Mouse (Mus musculus) liver, embryonic 14.5 days (tissue): Measurements from ENCODE around the gene Naglu.

Experiments
- CTCF ChIP-seq: IDR thresholded peaks from 2 replicates; pipeline ENCODE4 v1.5.1; 2016; ENCODE audit warnings: antibody characterized with exemption, low read depth, control low read depth
- EP300 ChIP-seq: IDR thresholded peaks from 2 replicates; pipeline ENCODE4 v1.6.1; 2016; ENCODE audit warnings: antibody characterized with exemption, low read depth

GRCm38 (mm10) chr11:101062971-101063675, 6.7 kb upstream of the Naglu start:
- no peak for TF ChIP-seq EP300
- no peak for TF ChIP-seq CTCF
